Mouse (Mus musculus): ENCODE measurements around the gene Trim7. TPM values are rescaled to one million over a fixed set of nuclear protein-coding genes. Genes with fewer than 3 reads are reported as not detected.
"Not testable (repeated sequence)": the region's sequence is repeated elsewhere in the genome, so short reads cannot be mapped to it uniquely, and the experiment has no call there.

Gene Trim7
- 1 to 10 TPM; 2.3 to 3.7 TPM for total RNA-seq (2021)
- long read RNA-seq, experiment 1, partial matches to known transcripts: 1 of 2 reads
- long read RNA-seq, experiment 1, other reads (novel, unspliced or antisense): 0 of 2 reads
- long read RNA-seq, experiment 2: 0 reads

DNA sequence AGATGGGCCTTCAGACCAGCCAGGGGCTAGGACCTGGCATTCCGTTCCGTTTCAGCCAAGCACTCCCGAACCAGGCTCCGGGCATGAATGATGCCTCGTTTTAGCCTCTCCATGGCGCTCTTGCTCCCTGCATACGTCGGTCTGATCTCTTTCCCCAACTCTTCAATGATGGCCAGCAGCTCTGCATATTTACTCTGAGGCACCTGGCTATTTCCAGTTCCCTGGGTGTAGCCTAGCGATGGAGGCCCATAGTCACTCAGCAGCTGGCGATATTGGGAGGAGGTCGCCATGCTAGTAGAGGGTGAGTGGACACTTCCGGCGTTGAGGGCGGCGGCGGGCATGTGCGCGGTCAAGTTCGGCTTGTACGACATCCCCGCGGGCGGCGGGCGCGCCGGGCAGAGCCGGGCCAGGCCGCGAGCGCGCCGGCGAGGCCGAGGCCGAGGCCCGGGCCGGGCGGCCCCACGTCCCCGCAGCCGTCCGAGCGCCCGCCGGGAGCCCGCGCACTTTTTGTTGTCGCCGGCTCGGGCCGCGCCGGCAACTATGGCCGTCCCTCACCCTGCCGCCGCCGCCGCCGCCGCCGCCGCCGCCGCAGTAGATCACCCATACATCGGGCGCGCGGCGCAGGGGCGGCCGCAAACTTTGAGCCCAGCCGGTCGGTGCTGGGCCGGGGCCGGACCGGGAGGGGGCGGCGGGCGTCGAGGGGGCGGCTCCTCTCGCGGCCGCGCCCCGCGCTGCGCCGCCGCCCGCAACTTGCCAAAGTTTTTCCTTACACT, at the start of gene Trim7, which contains the start of gene Gm12184:
Trim7 (plus strand) TSS at position 162 of the 773 bp plus-strand sequence.
Gm12184 (minus strand) TSS at position 677 of the 773 bp plus-strand sequence.
- DNase-seq (ENCODE audit: low spot score in 2 of 2): not testable (repeated sequence)

DNA sequence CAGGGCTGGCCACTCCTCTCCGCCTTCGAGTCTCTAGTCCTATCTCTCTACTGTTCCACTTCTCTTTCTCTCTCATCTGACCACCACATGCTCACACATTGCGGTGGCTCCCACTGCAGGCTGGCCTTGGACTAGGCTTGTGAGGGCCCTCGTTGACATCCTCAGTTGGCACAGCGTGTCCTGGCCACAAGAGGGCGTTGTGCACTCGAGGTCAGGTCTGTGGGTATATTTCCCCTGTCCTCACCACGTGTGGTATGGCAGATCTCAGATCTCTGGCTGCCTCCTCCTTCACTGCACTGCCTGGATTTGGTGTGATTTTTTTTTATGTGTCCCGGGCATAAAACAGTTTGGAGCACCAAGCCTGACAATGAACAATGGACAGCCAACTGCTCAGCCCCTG, 49.3 kb upstream of the Trim7 start:
- no peak for DNase-seq (ENCODE audit: low spot score in 2 of 2)

DNA sequence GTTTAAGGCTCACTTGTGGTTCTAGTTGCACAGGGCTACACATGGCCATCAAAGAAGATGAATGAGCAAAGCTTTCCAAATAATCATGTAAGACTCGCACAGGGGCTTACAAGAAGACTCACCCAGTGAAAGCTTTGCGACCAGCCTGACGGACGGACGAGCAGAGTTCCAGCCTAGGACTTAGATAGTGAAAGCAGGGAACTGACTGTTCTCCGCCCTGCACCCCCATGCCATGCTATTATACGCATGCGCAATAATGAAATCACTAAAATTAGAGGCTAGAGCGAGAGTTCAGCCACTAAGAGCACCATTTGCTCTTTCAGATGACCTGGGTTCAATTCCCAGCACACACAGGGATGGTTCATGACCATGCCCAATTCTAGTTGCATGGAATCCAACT, 48.6 kb upstream of the Trim7 start:
- no peak for DNase-seq (ENCODE audit: low spot score in 2 of 2)

DNA sequence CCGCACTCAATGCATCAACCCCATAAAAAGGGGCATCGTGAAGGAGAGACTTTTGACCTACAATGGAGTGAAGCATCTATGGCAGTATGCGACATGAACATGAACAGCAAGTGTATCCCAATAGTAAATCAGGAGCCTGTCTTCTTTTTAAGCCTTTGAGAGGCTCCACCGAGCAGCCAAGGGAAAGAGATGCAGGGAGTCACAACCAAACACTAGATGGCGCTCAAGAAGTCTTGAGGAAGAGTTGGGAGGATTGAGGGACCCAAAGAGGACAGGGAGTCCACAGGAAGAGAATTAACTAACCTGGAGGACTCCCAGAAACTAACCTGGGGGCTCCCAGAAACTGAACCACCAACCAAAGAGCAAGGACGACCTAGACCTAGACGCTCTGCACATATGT, 46.5 kb upstream of the Trim7 start:
- DNase-seq (ENCODE audit: low spot score in 2 of 2): peak; percentile 19 to 50

DNA sequence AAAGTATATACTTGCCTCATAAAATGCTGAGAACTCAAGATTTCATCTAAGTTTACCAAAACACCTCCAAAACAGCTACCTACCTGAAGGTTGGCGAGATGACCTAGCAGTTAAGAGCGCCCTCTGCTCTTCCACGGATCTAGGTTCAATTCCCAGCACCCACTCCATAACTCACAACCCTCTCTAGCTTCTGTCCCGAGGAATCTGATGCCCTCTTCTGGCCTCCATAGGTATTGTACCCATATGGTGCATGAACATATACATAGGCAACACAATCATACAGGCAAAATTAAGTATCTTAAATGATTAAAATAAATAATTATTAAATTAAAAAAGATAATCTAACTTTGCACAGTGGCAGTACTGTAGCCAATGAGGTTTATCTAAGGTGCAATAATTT, 43.7 kb upstream of the Trim7 start:
- DNase-seq (ENCODE audit: low spot score in 2 of 2): no peak

DNA sequence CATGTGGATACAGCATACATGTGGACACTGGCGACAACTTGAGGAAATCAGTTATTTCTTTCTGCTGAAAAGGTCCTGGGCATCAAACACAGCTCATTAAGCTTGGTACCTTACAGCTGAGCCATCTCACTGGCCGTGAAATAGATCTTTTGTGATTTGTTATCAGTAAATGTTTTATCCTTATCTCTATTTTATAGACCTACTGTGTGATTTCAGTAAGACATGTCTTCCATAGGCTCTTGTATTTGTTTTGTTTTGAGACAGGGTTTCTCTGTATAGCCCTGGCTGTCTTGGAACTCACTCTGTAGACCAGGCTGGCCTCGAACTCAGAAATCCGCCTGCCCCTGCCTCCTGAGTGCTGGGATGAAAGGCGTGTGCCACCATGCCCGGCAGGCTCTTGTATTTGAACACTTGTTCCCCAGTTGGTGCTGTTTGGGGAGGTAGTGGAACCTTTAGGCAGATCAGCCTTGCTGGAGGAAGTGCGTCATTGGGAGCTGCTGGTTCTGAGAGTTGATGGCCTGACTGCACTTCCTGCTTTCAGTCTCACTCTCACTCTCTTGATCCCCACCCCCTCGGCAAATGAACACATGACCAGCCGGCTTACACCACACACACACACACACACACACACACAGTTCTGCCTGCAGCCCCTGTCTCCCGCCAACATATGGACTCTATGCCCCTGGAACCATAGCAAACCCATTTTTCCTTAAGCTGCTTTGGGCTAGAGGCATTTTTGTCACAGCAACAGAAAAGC, 38.3 kb upstream of the Trim7 start:
- no peak for DNase-seq (ENCODE audit: low spot score in 2 of 2)

DNA sequence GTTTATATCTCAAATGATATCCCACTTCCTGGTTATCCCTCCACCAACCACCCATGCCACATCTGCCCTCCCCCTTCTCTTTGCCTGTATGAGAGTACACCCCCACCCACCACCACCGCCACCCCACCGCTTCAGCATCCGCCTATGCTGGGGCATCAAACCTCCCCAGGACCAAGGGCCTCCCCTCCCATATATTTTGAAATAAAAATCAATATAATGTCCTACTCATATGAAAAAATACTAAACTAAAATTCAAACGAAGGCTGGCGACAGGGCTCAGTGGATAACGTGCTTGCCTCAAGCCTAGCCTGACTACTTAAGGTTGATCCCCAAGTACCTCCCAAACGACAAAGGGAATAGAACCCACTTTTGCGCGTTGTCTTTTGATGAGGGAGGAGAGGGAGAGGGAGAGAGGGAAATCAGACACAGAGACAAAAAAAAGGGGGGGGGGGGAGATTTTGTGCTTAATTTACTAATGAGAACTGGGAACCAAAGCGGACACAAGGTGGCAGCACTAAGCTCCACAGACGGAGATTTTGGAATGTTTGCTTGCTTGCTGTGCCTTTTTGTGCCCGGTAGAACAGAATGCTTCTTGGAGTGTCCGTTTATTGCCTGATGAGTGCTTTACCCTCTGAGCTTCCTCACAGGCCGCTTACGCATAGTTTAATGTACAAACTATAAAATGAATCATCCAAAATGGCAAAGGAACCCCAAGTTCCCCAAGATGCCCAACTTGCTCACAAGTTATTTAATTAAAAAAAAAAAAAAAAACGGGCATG, 37.4 kb upstream of the Trim7 start:
- peak; percentile 70 to 72 for DNase-seq (ENCODE audit: low spot score in 2 of 2)

DNA sequence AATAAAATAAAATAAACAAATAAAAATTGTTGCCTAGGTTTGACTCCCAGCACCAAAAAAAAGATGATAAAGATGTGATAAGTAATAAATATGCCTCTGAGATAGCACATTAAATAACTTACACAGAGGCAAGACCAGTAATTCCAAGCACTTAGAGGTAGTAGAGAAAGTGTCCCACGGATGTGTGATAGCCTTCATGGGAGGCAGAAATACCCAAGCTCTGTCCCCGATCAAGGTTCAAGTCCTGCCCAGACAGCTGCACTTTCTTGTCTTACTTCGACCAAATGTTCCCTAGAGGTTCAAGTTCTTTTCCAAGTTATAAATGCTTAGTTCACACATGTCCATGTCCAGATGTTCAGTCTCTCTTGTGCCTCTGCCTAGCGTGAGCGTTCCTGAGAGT, 36.7 kb upstream of the Trim7 start:
- no peak for DNase-seq (ENCODE audit: low spot score in 2 of 2)

DNA sequence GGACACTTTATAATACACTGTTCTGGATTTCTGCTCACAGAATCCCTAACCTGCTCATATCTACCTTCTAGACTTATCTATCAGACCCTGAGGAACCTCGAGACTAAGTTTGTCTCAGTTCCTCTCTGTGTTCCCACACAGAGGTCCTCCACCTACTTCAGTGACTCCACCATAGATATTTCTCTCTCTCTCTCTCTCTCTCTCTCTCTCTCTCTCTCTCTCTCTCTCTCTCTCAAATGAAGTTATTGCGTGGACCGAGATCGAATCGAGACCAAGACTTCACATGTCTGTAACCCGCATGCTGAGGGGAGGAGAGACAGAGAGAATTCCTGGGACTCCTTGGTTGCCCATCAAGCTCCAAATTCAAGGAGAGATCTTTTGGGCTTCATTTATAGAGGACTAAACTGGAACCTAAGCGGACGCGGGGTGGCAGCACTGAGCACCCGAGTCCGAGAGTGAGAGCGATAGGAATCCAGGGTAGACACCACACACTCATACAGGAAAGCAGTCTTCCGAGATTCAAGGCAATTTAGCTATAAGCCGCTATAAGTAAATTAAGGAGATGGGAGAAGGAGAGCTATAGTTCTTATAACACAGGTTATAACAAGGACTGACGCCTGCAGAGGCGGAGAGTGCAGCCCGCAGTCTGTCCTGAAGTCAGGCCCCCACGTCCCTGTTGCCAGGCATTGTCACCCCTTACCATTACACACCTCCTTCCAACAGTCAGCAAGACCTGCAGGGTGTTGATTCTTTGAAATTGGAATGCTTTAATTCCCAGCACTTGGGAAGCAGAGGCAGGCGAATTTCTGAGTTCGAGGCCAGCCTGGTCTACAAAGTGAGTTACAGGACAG, 35.7 kb upstream of the Trim7 start:
- peak; percentile 88 to 89 for DNase-seq (ENCODE audit: low spot score in 2 of 2)

DNA sequence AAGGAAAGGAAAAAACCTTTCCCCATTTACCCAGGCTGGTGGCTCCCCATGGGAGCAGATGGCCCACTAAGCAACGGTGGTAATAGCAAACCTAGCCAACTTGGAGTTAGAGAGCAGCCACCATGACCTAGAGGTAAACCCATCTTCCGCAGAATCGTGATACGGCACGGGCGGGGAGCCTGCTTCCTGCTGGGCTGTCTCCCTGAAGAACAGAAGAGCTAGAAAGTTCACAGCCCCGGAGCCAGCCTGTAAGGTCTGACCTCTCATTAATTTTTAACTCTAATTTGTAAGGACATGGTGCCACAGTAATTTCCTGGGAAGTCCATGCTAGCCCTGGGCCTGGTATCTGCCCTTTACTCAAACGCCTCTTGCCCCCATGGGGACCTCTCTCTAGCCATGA, 35.0 kb upstream of the Trim7 start:
- DNase-seq (ENCODE audit: low spot score in 2 of 2): no peak

DNA sequence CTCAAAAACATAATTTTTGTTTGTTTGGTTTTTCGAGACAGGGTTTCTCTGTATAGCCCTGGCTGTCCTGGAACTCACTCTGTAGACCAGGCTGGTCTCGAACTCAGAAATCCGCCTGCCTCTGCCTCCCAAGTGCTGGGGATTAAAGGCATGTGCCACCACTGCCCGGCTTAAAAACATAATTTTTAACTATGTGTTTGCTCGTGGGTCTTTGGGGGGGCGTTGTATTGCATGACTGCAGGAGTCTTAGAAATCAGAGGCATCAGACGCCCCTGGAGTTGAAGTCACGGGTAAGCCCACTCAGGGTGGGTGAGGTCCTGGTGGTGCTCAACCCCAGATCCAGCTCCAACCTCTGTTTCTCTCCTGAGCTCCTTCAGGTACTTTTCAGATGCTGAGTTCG, 34.0 kb upstream of the Trim7 start:
- not testable (repeated sequence) for DNase-seq (ENCODE audit: low spot score in 2 of 2)

DNA sequence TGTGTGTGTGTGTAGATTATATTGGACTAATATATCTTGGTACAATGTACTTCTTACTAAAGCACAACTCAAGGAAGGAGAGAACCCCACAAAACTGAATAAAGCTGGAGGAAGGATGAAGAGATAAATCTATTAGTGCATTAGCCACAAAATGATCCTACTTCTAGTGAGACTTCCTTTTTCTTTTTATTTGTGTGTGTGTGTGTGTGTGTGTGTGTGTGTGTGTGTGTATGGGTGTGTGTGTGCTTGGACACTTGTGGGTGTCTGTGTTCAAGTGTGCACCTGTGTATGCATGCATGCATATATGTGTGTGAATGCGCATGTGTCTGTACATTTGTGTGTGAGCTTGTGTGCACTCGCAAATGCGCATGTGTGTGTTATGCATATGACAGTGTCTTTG, 32.8 kb upstream of the Trim7 start:
- DNase-seq (ENCODE audit: low spot score in 2 of 2): no peak

DNA sequence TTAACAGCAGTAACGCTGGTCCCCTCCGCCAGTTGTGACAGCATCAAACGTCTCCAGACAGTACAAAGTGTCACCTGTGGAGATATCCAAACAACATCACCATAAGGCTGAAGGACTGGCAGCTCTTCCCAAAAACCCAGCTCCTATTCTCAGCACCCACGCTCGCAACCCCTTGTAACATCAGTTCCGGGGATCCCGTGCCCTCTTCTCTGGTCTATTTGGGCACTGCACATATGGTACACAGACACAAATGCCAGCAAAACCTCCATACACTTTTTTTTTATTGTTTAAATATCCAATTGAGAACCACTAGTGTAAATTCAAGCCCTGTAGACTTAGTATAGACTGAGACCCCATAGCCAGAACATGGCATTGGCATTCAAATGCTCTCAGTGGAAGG, 30.7 kb upstream of the Trim7 start:
- DNase-seq (ENCODE audit: low spot score in 2 of 2): no peak

DNA sequence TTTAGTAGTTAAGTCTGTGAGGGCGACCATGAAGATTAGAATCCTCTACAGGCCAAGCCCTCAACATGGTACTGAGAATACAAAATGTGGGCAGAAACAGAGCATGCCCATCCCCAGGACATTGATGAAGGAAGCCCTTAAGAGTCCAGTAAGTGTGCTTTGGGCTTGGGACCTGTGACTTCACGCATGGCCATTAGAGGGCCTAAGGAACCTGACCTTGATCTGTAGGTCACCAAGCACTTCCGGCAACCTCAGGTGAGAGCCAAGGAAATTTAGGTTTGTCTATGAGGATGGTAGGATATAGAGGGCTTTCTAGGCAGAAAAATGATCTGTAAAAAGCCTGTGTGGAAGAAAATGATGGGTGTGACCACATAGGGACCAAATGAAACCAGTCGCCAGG, 29.6 kb upstream of the Trim7 start:
- no peak for DNase-seq (ENCODE audit: low spot score in 2 of 2)

DNA sequence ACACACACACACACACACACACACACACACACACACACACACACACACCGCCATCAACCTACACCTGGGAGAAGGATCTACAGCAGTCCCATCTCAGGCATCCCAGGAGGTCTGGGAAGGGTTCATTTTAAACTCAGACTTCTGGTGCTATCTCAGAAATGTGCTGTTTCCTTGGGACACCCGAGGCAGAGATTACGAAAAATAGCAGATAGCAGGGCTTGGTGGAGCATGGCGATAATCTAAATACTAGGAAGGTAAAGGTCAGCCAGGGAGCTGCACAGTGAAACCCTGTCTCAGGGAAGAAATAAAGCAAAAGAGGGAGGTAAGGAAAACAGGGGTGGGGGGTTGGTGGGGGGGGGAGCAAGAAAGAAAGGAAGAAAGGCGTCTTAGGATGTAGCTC, 28.7 kb upstream of the Trim7 start:
- no peak for DNase-seq (ENCODE audit: low spot score in 2 of 2)

DNA sequence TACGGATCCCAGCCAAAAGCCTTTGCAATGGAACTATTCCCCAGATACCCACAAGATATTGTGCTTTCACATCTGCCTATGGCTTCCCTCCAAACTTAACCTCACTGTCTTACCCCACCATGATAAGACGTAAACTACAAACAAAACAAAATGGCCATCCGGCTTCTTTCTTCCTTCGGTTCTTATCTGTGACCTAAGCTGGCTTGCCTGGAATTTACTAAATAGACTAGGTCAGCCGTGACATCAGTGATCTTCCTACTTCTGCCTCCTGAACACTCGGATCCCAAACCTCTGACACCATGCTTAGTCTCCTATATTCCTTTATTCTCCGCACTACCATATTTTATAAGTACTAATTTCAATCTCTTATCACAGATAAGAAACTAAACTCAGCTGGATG, 27.6 kb upstream of the Trim7 start:
- DNase-seq (ENCODE audit: low spot score in 2 of 2): no peak

DNA sequence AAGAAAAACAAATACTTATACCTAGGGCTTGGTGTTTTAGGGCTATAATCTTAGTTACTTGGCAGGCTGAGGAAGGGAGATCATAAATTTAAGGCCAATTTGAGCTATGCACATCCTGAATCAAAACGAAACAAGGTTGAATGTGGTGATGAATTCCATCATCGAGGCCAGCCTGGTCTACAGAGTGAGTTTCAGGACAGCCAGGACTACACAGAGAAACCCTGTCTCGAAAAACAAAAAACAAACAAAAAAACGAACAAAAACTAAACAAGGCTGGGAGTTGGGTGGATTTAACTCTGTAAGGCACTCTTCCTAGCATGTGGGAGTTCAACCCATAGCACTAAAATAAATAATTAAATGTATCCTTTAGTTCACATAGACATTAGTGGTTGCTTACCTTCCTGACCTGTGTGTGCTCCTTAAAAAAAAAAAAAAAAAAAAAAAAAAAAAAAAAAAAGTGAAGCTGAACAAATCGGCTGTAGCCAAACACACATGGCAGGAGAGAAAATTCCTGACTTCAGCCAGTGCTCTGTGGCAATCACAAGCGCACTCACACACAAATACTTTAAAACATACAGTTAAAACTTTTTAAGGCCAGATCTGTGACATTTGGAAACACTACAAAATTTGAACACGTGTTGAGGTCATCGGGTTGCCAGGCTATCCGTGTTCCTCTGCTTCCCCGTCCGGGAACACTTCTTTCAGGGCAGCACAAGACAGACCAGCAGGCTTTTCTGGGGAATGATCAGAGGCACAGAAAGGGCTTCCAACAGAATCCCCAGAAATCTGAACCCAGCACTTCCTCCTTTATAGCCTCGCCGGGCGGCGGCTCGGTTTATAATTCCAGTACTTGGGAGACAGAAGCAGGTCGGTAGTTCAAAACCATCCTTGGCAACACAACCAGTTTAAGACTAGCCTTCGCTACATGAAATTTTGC, 26.7 kb upstream of the Trim7 start:
- DNase-seq (ENCODE audit: low spot score in 2 of 2): no peak

DNA sequence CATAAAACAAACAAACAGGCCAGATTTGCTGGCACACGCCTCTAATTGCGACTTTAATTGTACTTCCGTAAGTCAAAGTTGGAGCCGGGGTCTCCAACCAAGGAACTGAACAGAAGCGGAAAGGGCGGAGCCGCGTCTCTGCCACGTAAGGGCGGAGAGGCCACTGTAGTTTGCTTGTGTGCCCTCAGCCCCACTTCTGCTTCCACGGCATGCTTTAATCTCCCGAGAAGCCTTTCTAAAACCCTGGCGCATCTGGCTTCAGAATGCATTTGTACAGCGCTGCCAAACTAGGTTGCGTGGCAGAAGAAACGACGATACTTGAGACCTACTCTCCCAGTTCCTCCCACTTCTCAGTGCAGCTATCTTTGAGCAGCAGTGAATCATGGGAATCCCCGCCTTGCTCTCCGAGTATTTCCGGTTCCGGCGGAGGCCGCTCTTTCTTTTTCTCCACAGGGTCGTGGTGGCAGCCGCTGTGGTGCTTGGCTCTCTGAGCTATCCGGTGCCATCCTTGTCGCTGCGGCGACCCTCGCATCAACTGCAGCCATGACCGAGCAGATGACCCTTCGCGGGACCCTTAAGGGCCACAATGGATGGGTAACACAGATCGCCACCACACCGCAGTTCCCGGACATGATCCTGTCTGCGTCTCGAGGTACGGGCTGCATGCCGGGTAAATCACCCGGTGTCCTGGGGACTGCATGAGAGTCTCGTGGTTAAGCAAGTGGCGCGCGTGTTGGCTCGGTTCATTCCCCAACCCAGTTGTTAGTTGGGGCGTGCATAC, 25.8 kb upstream of the Trim7 start, which contains the start of gene Rack1:
Rack1 (plus strand) TSS at position 412 of the 781 bp plus-strand sequence.
- peak; percentile 87 to 91 for DNase-seq (ENCODE audit: low spot score in 2 of 2)

Data from left cerebral cortex, adult 18-20 months (tissue).